Mouse (Mus musculus) gastrocnemius, postnatal 10 days (tissue): ENCODE results near the gene Gm43738. TPM values are rescaled to one million over a fixed set of nuclear protein-coding genes. Genes with fewer than 3 reads are reported as not detected.

Experiments
- total RNA-seq, 2 experiments: library from RNA; stranded (reverse); gene quantifications; 2 replicates each; pipeline ENCODE4 v1.2.3; 2021

Gene Gm43738
- total RNA-seq, 2 experiments from 2014 or later = not detected

Other genes starting within 250 kb of the Gm43738 start
- 10 to 100 TPM; 13.8 to 18.7 TPM for gene Msto1, start 187.1 kb downstream of the Gm43738 start, total RNA-seq
- 10 to 100 TPM; 28.8 to 35.3 TPM for gene Ash1l, start 150.5 kb downstream of the Gm43738 start, total RNA-seq
- 10 to 100 TPM; 62.8 to 67.6 TPM for gene Dap3, start 149.9 kb downstream of the Gm43738 start, total RNA-seq
- gene Rusc1, start 7.8 kb downstream of the Gm43738 start, total RNA-seq = 1 to 10 TPM; 9.7 to 9.9 TPM
- gene Fdps, start 860 bp upstream of the Gm43738 start, total RNA-seq = 10 to 100 TPM; 33.7 to 35.5 TPM
- under 1 TPM in 1 of 2 experiments, not detected in 1; 0.41 TPM for gene Pklr, start 35.0 kb upstream of the Gm43738 start, total RNA-seq
- gene Hcn3, start 59.1 kb upstream of the Gm43738 start, total RNA-seq = 1 to 10 TPM in 1 of 2 experiments, under 1 TPM in 1; 0.12 to 1.1 TPM
- 10 to 100 TPM; 21.5 to 32.6 TPM for gene Clk2, start 63.7 kb upstream of the Gm43738 start, total RNA-seq
- gene Scamp3, start 76.4 kb upstream of the Gm43738 start, total RNA-seq = 10 to 100 TPM; 36.7 to 40.0 TPM
- gene Fam189b, start 82.0 kb upstream of the Gm43738 start, total RNA-seq = 10 to 100 TPM; 11.1 to 12.9 TPM
- gene Gba, start 101.8 kb upstream of the Gm43738 start, total RNA-seq = 10 to 100 TPM; 20.6 to 24.5 TPM
- gene Thbs3, start 114.1 kb upstream of the Gm43738 start, total RNA-seq = 10 to 100 TPM; 46.2 to 61.5 TPM
- 10 to 100 TPM; 55.2 to 57.3 TPM for gene Mtx1, start 126.0 kb upstream of the Gm43738 start, total RNA-seq
- gene Muc1, start 128.0 kb upstream of the Gm43738 start, total RNA-seq = under 1 TPM; 0.16 to 0.63 TPM
- 10 to 100 TPM; 78.1 to 93.1 TPM for gene Krtcap2, start 144.9 kb upstream of the Gm43738 start, total RNA-seq
- gene Trim46, start 145.2 kb upstream of the Gm43738 start, total RNA-seq = under 1 TPM; 0.70 to 0.86 TPM
- gene Dpm3, start 158.3 kb upstream of the Gm43738 start, total RNA-seq = 10 to 100 TPM; 47.4 to 54.9 TPM
- gene Slc50a1, start 169.5 kb upstream of the Gm43738 start, total RNA-seq = 10 to 100 TPM; 19.0 to 28.7 TPM
- gene Efna1, start 180.0 kb upstream of the Gm43738 start, total RNA-seq = 10 to 100 TPM; 21.1 to 26.3 TPM
- gene Efna3, start 221.9 kb upstream of the Gm43738 start, total RNA-seq = not detected
- gene Efna4, start 236.9 kb upstream of the Gm43738 start, total RNA-seq = 1 to 10 TPM in 1 of 2 experiments, under 1 TPM in 1; 0.82 to 1.9 TPM
- gene Adam15, start 248.9 kb upstream of the Gm43738 start, total RNA-seq = 10 to 100 TPM; 32.6 to 48.1 TPM